Mouse (Mus musculus): ENCODE measurements around the gene Iqck.

Gene Iqck

DNA sequence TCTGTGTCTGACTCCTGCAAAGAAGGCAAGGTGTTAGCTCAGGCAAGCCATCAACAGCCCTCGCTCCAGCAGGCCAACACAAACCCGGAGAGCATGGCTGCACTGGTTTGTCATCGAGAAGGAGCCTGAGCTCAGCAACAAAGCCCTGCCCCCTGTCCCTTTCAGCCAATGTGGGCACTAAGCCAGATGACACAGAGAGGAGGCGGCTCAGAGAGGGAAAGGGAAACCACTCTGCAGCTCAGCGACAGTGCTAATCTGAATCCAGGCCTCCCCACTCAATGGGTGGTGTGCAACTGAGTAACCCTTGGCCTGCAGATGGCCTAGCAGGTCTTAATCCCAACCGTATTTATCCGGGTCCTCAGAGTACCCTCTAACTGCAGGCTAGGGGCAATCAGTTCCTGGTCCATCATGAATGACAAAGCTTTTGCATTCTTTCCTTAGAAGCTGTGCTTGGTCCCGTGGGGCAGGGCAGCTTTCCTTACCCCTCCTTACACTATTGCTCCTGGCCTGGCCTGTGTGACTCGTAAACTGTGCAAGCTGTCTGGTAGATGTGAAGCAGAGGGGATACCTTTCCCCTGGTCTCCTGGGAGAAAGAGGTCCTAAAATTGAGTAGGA lies 4.8 kb upstream of the Iqck start:
- no peak for DNase-seq (ENCODE audit: extremely low spot score, low read depth, low spot score)

DNA sequence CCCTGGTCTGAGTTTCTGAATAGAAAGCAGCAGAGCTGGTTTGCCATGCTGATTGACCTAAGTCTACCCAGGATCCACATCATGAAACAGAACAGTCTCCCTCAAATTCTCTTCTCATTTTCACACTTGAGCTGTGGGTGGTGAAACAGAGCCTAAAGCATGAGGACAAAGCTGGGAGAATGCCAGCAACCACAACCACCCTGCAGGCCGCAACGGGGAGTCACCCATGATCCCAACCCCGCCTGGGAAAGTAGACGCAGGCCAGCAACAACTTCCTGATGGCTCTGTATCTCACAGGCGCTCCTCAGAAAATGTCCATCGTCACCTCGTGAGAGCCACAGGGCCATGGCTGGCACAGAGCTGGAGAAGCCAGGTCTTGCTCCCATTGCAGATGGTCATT lies 4.0 kb upstream of the Iqck start:
- DNase-seq (ENCODE audit: extremely low spot score, low read depth, low spot score), result no peak

DNA sequence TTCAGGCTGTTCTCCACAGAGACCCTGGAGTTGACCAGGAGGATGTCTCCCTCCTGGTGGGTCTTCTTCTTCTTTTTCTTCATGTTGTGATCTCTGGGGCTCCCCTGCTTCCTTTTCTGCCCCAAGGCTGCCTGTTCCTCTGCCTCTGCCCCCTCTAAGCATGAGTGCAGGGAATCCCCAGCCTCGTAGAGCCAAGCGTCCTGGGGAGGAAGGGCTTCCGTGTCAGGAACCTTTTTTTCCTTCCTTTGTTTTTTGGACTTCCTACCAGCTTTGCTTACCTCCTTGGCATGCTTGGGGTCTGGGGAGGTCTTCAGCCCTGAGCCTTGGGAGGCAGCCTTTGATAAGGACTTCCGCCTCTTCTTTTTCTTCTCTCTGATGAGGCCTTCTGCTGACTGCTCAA lies 2.9 kb upstream of the Iqck start:
- DNase-seq (ENCODE audit: extremely low spot score, low read depth, low spot score), result no peak

DNA sequence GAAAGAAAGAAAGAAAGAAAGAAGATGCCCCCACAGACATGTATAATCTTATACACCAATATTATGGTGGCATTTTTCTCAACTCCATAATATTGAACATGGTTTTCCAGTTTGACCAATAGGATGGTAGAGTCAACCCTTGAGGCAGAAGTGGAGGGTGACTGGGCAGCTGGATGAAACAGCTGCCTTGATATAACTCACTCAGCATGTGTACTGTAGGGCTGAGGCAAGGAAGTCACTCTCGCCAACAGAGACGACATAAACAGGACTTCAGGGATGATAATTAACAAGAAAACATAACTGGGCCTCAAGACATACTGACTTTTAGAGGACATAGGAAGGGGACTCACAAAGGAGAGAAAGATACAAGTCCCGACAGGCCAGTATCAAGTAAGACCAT lies 946 bp upstream of the Iqck start:
- no peak for DNase-seq (ENCODE audit: extremely low spot score, low read depth, low spot score)

DNA sequence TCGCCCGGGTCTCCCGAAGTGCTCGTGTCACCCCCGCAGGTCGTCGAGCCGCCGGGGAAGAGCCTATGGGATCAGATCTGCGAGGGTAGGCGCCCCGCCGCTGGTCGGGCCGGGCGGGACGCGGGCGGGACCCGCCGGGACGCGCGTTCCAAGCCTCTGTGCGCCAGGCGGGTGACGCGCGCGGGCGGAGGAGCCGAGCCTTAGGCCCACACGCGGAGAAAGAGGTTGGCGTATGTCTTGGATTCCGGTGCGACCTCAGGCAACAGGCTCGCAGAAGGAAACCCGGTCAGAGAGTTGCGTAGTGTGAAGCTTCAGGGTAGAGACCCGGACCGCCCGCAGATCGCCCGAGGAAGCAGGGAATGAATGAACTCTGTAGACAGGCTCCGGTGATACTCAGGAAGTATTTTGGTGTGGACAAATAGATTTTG lies 339 bp downstream of the Iqck start, which contains the start of gene Knop1:
TSS of gene Knop1 (minus strand) at position 378 of the 428 bp plus-strand sequence.
- DNase-seq (ENCODE audit: extremely low spot score, low read depth, low spot score), result no peak

DNA sequence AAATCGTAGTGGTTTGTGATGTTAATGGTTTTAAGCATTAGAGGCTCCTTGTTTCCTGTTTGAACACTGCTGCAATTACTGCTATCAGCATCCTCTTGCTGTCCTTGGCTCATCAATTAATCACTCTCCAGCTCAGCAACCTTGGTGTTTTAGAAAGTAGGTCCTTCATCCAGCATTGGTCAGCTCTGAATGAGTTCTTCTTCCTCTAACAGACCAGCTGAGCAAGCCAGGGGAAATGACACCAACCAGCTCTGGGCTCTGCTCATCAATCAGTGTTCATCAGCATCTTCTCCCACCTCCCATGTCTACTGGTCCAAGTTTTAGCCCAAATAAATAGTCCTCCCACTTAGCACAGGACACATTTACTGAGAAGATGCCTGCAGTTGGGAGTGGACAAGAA lies 3.1 kb downstream of the Iqck start:
- no peak for DNase-seq (ENCODE audit: extremely low spot score, low read depth, low spot score)

DNA sequence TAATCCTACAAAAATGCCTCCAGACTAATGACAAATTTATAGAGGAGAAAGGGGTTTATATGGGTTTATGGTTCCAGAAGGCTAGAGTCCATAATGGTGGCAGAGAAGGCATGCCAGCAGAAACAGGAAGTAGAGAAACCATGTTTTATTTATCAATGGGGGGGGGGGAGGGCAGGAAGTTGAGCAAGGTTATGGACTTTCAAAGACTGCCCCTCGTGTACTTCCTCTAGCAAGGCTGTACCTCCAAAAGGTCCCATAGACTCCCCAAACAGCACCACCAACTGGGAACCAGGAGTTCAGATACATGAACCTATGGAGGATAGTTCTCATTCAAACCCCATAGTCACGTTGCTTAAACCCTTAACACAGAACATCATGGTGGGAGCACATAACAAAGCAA lies 9.8 kb downstream of the Iqck start:
- DNase-seq (ENCODE audit: extremely low spot score, low read depth, low spot score), result no peak

DNA sequence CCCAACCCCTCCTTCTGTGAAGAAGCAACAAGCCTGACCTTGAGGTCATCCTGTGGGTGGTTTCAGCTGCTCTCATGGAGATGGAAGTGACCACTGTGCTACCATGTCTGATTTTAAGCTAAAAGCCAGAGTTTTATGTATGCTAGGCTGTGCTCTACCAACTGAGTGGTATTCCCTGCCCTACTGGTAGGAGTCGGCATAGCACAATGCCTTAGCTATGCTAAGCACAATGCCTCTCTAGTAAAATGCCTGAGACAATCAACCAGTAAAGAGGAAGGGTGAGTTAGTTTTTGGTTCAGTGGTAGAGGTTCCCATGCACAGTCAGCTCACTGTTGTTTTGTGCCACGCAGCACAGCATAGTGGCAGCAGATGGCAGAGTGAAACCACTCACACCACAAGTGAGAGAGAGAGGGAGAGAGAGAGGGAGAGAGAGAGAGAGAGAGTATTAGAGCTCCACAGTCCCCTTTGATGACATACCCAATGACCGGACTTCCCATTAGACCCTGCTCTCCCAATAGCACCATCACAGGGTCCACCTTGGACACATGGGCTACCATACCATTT lies 24.0 kb downstream of the Iqck start:
- DNase-seq (ENCODE audit: extremely low spot score, low read depth, low spot score), result no peak

DNA sequence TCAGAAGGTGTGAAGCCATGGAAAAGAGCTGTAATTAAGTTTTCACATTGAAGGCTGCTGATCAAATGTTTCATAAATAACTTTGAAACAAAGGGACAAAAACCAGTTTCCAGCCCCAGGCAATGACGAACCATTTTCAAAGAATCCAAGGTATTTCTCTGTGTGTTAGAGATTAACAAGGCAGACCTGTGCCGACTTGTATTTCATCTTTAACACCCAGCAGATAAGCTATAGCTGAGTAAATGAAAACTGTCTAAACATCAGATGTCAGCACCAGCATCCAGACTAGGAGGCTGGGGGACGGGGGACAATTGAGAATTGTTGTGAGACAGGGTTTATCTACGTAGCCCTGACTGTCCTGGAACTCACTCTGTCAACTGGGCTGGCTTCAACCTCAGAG lies 28.4 kb downstream of the Iqck start:
- DNase-seq (ENCODE audit: extremely low spot score, low read depth, low spot score), result no peak

DNA sequence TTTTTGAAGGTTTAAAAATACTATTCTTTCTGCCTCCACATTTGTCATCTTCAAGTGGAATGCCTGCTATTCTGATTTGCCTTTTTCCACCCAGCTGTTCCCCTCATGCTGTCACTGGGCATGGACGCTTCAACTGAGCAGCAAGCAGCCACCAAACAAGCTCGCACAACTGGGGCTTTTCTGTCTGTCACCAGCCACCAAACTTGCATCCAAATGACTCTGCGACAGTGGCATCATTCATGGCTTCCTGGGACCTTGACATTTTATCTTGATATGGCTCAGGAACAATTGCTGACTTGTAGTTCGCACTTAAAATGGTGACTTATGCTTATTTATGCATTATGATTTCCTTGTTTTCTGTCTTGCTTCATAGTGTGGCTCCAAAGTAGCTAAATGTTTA lies 29.4 kb downstream of the Iqck start:
- no peak for DNase-seq (ENCODE audit: extremely low spot score, low read depth, low spot score)

DNA sequence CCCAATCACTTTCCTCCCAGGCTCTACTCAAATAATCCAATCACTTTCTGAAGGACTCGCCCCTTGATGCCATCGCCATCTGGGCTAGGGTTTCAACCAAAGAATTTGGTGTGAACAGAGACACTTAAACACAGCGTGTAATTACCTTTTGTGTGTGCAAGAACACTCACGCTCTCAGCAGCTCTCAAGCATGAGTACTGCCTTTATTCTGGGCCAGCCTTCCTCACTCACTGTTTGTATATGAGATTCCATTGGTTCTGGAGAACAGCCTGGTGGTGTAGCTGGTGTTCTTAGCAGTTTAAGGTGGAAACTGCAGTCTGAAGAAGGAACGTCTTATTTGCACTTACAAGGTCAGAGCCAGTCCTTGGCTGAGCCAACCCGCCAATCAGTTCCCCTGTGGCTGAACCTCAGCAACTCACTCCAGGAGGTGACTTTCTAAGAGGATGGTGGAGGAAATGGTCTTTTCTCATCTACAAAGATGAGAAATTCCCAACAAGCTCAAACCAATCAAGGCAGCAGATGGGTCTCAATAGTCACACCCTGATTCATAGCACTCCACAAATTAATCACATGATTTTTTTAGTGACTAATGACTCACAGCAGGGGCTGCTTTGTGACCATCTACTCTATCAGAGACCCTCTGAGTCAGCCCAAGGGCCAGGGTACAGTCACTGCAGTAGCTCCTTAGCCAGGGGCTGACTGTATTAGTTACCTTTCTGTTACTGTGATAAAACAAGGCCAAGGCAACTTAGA lies 31.9 kb downstream of the Iqck start:
- DNase-seq (ENCODE audit: extremely low spot score, low read depth, low spot score), result no peak

DNA sequence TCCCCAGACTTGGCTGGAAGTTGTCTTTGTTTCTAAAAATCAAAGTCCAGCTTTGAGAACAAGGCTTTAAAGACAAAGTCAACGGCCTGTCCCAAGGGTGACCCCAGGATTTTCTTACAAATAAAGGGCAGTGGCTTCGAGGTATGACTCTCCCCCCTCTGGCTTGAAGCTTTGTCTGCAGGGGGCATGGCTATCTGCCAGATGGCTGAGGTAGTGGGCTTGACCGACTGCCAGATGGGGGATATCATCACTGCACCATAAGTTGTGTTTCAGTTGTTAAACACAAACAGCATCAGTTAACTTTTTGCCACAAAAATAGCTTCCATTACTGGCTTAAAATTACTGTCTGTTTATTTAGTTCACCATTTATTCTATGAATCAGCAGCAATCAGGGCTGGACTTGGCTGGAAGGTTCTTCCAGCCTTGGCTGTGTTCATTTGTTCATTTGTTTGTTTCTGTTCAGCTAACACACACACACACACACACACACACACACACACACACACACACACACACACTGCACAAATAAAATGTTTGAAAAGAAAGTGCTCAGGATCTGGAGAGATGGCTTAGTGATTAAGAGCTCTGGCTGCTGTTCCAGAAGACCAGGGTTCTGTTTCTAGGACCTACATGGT lies 33.6 kb downstream of the Iqck start:
- no peak for DNase-seq (ENCODE audit: extremely low spot score, low read depth, low spot score)

DNA sequence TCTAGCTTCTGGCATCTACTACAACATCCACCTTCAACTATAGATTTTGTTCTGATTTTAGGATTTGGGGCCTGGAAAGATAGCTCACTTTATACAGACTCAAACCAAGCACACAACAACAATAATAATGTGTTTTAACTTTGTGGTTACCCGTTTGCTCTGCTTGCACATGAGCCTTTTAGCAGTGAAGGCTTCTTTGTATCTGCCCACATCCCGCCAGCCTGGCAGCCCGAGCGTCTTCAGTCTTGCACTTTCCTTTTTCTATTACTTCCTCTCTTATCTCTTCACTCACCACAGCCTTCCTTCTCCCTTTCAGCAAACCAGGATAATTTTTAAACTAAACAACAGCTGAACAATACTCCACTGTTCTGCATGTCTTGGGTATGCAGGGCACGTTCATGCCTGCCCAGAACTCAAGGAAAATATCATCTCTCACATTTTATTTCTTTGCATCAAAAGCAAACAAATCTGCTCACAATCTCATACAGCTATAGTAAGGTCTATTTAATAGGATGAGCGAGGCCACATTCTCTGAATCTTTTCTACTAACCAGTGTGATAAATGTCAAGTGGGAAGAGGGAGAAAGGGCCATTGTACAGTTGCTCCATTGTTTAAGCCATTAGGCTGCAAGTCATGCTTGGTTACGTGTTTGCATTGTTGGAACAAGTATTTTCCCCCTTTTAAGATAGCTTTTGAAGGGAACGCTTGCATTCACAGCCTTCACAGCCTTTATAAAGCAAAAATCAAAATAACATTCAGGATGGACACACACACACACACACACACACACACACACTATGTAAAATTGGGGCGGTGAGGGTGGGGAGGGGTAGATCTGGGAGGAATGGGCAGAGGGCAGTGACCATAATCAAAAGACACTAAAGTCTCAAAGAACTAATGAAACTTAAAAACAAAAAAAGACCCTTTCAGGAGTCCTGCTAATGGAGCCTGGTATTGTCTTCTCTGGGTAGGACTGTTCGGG lies 40.2 kb downstream of the Iqck start:
- DNase-seq (ENCODE audit: extremely low spot score, low read depth, low spot score), result no peak

DNA sequence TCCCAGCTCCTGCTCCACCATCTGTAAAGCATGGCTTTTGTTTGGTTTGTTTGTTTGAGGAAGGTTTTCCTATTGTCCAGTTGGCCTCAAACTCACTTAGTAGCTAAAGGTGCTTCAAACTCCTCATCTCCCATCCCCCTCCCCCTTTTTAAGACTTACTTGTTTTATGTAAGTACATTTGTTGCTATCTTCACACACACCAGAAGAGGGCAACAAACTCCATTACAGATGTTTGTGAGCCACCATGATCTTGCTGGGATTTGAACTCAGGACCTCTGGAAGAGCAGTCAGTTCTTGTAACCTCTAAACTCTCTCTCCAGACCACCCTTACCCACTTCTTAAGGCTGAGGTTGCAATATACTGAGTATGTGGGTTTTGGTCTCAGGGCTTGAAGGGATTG lies 42.5 kb downstream of the Iqck start:
- DNase-seq (ENCODE audit: extremely low spot score, low read depth, low spot score), result no peak

DNA sequence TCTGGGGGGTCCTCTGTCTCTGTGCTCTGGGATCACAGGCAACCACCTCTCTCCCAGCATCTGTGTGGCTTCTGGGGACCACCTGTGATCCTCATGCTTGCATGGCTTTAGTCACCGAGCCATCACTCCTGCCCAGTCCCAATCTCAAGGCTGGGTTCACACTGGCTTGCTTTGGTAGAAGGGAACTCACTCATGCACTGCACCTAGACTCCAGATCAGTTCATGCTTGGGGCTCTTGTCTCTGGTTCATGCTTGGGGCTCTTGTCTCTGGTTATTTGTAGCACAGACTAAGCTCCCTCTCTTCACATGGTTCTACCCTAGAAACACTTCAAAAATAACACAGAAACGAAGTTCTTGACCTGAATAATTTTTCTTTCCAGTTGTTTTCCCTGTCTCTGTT lies 44.5 kb downstream of the Iqck start:
- no peak for DNase-seq (ENCODE audit: extremely low spot score, low read depth, low spot score)

DNA sequence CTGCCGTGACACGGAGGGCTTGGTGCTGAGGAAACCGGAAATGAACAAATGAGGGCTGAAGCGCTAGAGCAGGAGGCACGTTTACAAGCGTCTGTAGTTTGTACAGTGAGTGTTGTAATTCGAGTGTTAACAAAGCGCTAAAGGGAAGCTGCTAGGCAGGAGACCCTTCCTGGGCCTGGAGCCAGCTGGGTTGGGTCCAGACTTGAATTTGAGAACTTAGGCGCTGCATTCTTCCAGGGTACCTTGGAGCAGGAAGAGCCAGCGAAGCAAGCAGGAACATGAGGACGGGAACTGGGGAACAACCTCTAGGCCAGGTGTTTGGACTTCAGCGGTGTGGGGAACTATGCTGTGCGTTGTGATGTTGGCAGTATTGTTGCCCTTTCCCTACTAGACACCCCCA lies 47.4 kb downstream of the Iqck start:
- DNase-seq (ENCODE audit: extremely low spot score, low read depth, low spot score), result no peak

DNA sequence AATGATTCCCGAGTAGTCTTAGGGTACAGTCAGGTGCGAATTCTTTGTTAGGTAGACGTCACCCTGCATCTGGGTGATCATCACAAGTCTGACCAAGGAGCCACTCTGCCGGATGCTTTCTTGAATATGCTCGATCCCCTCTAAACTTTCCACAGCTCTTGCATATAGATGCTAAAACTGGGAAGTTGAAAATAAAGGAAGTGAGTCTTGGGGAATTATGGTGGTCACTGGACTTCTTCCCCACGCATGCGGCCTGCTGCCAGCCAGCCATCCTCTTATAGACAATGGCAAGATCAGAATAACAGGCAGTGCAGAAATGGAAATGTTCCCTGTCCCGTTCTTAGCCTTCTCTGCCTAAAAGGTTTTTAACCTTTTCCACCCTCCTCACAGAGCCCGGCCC lies 48.3 kb downstream of the Iqck start:
- DNase-seq (ENCODE audit: extremely low spot score, low read depth, low spot score), result no peak

DNA sequence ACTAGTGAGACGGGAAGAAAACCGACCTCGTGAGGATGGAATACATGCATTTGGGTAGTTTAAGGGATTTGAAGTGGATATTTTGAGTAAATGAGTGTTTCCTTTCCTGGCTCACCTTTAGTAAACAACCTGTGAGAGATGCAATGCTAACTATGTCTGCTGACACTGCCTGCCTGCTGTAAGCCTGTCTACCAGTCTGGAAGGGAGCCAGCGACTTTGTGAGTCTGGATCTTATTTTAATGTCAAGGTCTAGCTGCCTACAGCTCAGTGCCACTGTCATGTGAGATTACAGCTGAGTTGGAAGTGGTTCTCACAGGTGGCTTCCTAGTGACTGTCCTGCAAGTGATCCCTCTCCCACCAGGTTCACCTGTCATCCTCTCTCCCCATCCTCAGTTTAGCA lies 49.0 kb downstream of the Iqck start:
- DNase-seq (ENCODE audit: extremely low spot score, low read depth, low spot score), result no peak

DNA sequence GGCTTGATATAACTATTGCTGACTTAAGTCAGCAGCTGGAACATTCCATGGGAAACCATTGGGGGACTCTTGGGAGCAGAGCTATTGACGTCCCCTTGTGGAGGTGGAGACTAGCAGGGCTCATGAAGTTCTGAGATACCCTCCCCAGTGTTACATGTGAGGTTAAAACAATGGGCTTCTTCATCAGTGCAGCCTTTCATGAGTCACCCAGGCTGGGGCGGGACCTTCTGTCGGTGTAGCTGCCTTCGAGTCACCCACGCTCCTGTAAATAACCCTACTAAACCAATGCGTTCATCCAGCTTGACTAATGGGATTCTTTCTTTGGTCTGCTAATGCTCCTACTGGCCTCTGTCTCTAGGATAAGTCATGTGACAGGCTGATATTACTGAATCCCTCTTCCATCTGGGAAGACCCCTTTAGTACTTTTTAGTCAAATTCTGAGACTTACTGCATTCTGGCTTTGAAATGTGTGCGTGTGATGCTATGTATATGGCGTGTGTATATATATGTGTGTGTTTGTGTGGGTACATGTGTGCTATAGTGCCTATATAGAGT lies 53.5 kb downstream of the Iqck start:
- no peak for DNase-seq (ENCODE audit: extremely low spot score, low read depth, low spot score)

DNA sequence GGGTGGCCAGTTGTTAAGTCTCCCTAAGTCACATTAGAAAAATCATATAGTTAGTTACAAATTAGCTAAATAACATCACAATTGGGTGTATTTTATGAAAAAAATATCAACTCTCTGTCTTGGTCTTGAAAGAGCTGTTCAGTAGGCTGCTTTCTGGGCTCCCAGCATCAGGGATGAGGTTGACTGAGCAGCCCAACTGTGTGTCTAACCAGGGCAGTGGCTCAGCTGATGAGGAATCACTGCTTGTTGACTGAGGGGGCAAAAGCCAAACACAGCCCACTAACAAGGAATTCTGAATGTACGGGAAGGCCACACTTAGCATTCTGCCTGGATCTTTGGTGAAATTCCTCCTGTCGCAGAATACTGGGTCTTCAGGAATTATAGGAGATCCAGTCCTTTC lies 54.9 kb downstream of the Iqck start:
- no peak for DNase-seq (ENCODE audit: extremely low spot score, low read depth, low spot score)

DNA sequence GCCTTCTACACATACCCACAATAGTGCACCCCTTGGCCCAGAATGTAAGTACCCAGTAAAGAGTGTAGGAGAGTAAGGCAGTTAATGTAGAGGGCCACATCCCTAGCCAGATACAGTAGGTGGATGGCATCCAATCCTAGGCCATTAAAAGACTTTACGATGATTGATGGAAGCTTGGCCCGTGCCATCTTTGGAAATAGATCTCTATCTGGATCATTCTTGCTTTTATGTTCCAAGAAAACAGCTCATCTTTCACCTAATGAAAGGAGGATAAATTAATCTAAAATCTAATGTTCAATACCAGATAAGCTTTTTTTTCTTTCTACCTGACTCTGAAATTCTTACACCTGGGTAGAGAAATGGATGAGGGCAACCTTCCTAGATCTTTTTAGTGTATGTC lies 55.6 kb downstream of the Iqck start:
- no peak for DNase-seq (ENCODE audit: extremely low spot score, low read depth, low spot score)

Data from hindlimb bud, embryonic 11.5 days (tissue).